Mouse (Mus musculus) urinary bladder, adult 18-20 months (tissue): Measurements from ENCODE around the gene Mnt.

ENCODE experiments used
- DNase-seq, 2 experiments: peaks; one replicate each; pipeline ENCODE4 v3.0.0; 2022; ENCODE audit warnings: low spot score in 2 of 2, mixed read lengths in 2 of 2

Mnt gene

GRCm38 (mm10) chr11:74831606-74832451, 1.1 kb downstream of the Mnt start:
- DNase-seq = peak; percentile 99

GRCm38 (mm10) chr11:74832503-74833143, 1.9 kb downstream of the Mnt start:
- peak; percentile 57 to 63 for DNase-seq

GRCm38 (mm10) chr11:74833536-74834358, 3.0 kb downstream of the Mnt start:
- no peak for DNase-seq

DNA sequence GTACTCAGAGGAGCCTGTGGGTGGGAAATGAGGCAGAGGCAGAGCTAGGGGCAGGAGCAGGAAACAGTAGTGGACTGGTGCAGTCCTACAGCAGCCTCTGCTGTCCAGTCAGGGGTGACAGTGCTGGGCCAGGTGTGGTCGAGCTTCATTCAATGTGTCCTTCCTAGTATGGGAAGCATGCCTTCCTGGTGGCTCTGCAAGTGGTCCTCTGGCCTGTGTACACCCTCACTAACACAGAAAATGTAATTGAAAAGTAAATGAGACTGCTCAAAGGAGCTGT, 3.6 kb downstream of the Mnt start:
- DNase-seq = no peak

GRCm38 (mm10) chr11:74834650-74835277, 4.0 kb downstream of the Mnt start:
- no peak for DNase-seq

DNA sequence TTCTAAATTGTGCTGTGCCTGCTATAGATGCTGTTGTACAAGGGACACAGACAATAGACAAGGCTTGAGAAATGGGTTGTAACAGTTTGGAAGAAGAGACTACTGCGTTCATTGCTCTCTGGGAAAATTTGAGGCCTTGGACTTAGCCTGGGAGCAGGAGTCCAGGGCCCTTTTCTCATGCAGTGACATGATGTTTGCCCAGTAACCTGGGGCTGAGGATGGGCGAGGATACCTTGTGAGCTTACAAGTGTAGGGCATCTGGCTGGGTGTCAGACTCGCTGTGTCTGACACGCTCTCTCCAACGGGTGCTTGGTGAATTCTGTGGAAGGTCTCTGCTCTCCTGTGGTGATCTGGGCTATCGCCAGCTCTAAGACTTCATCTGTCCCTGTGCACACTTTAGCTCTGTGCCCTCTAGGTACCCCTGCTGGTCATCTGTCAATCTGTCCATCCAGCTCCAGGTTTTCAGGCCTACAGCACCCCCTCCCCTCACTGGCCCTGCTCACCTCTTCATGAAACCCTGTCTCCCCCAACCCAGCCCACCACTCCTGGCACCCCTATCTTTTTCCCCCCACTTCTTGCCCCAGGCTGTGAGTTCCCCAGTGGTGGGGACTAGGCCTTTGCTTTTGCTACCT, 5.0 kb downstream of the Mnt start:
- DNase-seq = no peak

DNA sequence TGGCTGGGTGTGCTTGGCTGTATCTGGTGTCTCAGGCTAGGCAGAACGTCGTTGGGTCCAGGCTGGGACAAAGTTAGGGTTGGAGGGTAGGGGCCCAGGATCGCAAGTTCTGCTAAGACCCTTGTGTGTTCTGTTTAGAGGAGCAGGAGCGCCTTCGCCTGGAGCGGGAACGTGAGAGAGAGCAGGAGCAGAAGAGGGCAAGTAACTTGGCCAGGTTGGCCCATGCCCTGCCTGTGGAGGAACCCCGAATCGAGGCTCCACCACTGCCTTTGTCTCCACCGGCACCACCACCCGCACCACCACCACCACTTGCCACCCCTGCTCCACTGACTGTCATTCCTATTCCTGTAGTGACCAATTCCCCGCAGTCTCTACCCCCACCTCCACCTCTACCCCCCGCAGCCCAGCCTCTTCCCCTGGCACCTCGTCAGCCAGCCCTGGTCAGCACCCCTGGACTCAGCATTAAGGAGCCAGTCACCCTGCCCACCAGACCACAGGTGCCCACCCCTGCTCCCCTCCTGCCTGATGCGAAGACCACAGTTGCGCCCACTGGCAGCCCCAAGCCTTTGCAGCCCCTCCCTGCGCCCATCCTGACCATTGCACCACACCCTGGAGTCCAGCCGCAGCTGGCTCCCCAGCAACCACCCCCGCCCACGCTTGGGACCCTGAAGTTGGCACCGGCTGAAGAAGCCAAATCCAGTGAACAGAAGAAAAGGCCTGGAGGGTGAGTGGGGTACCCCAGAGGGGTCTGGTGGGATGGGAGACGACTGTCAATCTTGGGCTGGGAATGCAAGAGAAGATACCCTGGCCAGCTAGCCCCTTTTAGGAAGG, 5.7 kb downstream of the Mnt start:
- DNase-seq = no peak

DNA sequence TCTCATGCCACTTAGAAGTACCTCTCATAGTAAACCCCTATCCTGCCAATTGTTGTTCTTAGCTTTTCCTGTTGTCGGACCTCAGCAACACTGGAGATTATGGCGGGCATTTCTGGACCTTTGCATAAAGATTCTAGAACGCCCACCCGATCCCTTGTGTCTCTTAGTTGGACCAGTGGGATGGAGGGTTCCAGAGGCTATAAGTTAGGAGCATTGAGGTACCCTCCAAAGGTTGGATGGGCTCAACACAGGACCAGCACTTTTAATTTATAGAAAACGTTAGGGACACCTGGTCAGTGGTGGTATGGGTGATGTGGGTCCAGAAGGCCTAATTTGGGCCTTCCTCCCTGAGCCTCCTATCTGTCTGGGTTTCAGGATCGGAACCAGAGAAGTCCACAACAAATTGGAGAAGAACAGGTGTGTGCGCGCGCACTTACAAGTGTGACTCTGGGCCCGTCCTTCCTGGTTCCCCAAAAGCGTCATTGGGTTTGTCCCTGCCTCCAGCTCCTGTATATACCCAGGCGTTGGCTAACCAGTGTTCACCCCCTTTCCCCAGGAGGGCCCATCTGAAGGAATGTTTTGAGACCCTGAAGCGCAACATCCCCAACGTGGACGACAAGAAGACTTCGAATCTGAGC, 6.5 kb downstream of the Mnt start:
- no peak for DNase-seq

- DNase-seq = peak; percentile 94 to 96
Observed at GRCm38 (mm10) chr11:74837694-74838431, 7.1 kb downstream of the Mnt start.

DNA sequence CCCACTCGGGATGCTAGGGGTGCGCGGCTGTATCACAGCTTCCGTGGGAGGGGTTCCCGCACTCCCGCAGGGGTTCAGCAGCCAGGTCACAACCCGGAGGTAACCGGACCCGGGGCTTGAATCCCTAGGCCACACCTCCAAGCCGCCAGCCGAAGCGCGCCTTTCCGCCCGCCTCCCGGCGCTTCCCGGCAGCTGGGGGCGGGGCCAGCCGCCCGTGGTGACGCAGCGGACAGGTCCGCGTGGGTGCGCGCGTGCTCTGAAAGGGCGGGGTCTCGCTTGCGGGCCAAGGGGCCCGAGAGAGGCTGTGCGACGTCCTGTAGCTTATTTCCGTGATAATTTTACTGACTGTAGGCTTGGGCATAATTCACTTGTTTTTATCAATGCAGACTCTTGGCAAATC, 7.7 kb downstream of the Mnt start:
- DNase-seq = peak; percentile 88 to 90

DNA sequence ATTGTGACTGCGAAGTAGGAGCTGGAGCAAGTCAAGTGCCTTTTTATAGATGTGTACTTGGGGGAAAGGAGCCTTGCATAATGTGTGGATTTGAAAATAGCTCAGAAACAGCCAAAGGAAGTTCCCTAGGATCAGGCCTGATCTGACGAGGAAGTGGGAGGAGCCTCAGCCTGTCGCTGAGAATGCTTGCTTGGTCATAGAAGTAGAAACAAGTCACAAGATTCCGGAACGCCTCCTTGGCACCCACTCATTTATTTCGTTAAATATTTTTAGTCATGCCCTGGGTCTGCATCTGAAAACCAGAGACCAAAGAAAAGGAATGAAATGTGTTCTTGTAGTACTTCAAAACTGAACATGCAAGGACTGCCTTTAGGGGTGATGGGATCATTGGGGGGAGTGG, 8.3 kb downstream of the Mnt start:
- no peak for DNase-seq

GRCm38 (mm10) chr11:74839860-74840715, 9.4 kb downstream of the Mnt start:
- no peak for DNase-seq

GRCm38 (mm10) chr11:74840739-74841138, 10.0 kb downstream of the Mnt start:
- DNase-seq = no peak

- DNase-seq = no peak
Observed at GRCm38 (mm10) chr11:74841366-74841765, 10.6 kb downstream of the Mnt start.

DNA sequence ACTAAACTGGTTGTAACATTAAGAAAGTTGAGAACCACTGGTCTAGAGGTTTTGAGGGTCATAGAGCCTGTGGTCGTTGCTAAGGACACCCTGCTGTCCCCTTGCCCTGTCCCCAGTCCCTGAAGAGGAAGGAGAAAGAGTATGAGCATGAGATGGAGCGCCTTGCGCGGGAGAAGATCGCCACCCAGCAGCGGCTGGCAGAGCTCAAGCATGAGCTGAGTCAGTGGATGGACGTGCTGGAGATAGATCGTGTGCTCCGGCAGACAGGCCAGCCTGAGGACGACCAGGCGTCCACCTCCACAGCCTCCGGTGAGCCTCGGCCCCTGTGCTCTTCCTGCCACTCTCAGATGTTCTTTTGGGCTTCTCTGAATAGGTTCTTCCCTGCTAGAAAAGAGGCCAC, 11.3 kb downstream of the Mnt start:
- no peak for DNase-seq

- DNase-seq = no peak
Observed at GRCm38 (mm10) chr11:74842656-74843434, 12.1 kb downstream of the Mnt start.

- DNase-seq = no peak
Observed at GRCm38 (mm10) chr11:74843435-74843714, 12.7 kb downstream of the Mnt start.

DNA sequence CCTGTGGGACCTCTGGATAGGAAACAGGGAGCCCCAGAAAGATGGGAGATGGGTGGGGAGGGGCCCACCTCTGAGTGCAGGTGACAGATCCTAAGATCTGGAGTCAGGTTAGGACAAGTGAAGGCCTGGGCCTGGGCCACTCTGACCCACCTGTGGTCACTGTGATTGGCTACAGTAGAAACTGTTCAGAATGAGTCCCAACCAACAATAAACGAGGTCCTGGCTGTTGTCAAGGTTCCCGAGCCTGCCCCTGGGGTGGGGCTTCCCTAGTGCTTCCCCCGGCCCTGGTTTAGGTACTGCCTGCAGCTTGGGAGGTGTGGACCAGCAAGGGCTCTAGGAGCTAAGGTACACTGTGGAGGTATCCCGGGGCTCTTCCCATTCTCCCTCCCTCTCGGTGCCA, 13.0 kb downstream of the Mnt start:
- DNase-seq = no peak
